Mouse (Mus musculus) heart, embryonic 11.5 days (tissue): ENCODE results near the gene Vti1a. TPM values are rescaled to one million over a fixed set of nuclear protein-coding genes. Genes with fewer than 3 reads are reported as not detected.
A peak's percentile ranks its signal among the peaks of the same experiment; 100 is the strongest.

ENCODE experiments used
- ATAC-seq: fragments of 200-750 bp; cut with Nextera tagmentation; replicated peaks from 2 replicates; pipeline ENCODE4 v1.8.0; 2017; ENCODE audit warnings: moderate library complexity; ENCODE audit not compliant: insufficient number of reproducible peaks, low FRiP score, low TSS enrichment
- H3K27ac ChIP-seq: fragments of 300-500 bp; sonication (generic); 2 replicates; pipeline ENCODE4 v1.5.1; 2014; ENCODE audit warnings: mild to moderate bottlenecking, low read depth, low read length
- H3K27me3 ChIP-seq: fragments of 300-500 bp; sonication (generic); 2 replicates; pipeline ENCODE4 v1.6.1; 2014; ENCODE audit warnings: mild to moderate bottlenecking, low read length, mixed read lengths; ENCODE audit not compliant: control insufficient read depth, insufficient read depth
- H3K36me3 ChIP-seq: fragments of 300-500 bp; sonication (generic); 2 replicates; pipeline ENCODE4 v1.6.1; 2014; ENCODE audit warnings: mild to moderate bottlenecking, low read length, moderate library complexity, mixed read lengths; ENCODE audit not compliant: control insufficient read depth, insufficient read depth
- H3K4me1 ChIP-seq: fragments of 300-500 bp; sonication (generic); 2 replicates; pipeline ENCODE4 v1.6.1; 2014; ENCODE audit warnings: low read length; ENCODE audit not compliant: control insufficient read depth, insufficient read depth
- H3K4me2 ChIP-seq: fragments of 300-500 bp; sonication (generic); 2 replicates; pipeline ENCODE4 v1.6.1; 2014; ENCODE audit warnings: mild to moderate bottlenecking, moderate library complexity
- H3K4me3 ChIP-seq: fragments of 300-500 bp; sonication (generic); 2 replicates; pipeline ENCODE4 v1.5.1; 2014; ENCODE audit warnings: low read depth, low read length
- H3K9ac ChIP-seq: fragments of 300-500 bp; sonication (generic); 2 replicates; pipeline ENCODE4 v1.6.1; 2014; ENCODE audit warnings: mild to moderate bottlenecking, low read depth, low read length, moderate library complexity
- H3K9me3 ChIP-seq: fragments of 300-500 bp; sonication (generic); replicated peaks from 2 replicates; pipeline ENCODE4 v1.6.1; 2016; ENCODE audit warnings: low read length; ENCODE audit not compliant: control insufficient read depth
- WGBS: fragments of 180-500 bp; shearing (Covaris S2); extraction: QIAGEN DNeasy Blood & Tissue Kit; methylation state at CpG from one replicate; pipeline ENCODE4 v1.1.7; 2014; ENCODE audit not compliant: insufficient replicate concordance; 5-methylcytosine and 5-hydroxymethylcytosine counted together
- polyA plus RNA-seq: library from polyadenylated mRNA; unstranded; fragments of >200 nt; fragmentation: Nextera tagmentation; extraction: Ambion mirVana; gene quantifications from 2 replicates; pipeline ENCODE4 v1.2.1, GENCODE M21; 2014

Gene Vti1a
- polyA plus RNA-seq, 1 experiment from 2014 or later, result 19.0 TPM

- H3K27ac ChIP-seq, result no peak overlapping the region
- H3K4me2 ChIP-seq, result no peak overlapping the region
- 52% methylated on average over 5 of the region's 5 CpGs for WGBS
- no peaks in the 10 kb centered on the region for H3K27me3 ChIP-seq
- no peaks in the 10 kb centered on the region for H3K36me3 ChIP-seq
- H3K9me3 ChIP-seq, result no peaks in the 10 kb centered on the region
- H3K4me3 ChIP-seq, result no peak overlapping the region
- no peak; the same call in 1 of the 2 replicates for ATAC-seq
- no peak overlapping the region for H3K9ac ChIP-seq
- peaks cover 6% of the 10 kb centered on the region for H3K4me1 ChIP-seq
These were observed 299.6 kb downstream of the Vti1a start for GRCm38 (mm10) chr19:55615743-55616142.

- H3K36me3 ChIP-seq, result no peaks in the 10 kb centered on the region
- H3K4me2 ChIP-seq, result no peak overlapping the region
- 76% methylated on average over 7 of the region's 7 CpGs for WGBS
- no peak for ATAC-seq
- no peak overlapping the region for H3K4me3 ChIP-seq
- H3K27ac ChIP-seq, result no peak overlapping the region
- H3K4me1 ChIP-seq, result peaks cover 6% of the 10 kb centered on the region
- H3K27me3 ChIP-seq, result no peaks in the 10 kb centered on the region
- no peaks in the 10 kb centered on the region for H3K9me3 ChIP-seq
- H3K9ac ChIP-seq, result no peak overlapping the region
These were observed 300.2 kb downstream of the Vti1a start for GRCm38 (mm10) chr19:55616276-55616675.

- Histone ChIP-seq H3K4me1 (peaks cover 6% of the 10 kb centered on the region), H3K4me2 (no peak overlapping the region), H3K4me3 (no peak overlapping the region), H3K9me3 (no peaks in the 10 kb centered on the region), H3K27ac (no peak overlapping the region), H3K9ac (no peak overlapping the region), H3K36me3 (no peaks in the 10 kb centered on the region), H3K27me3 (no peaks in the 10 kb centered on the region)
- ATAC-seq, result no peak
- WGBS, result 74% methylated on average over 8 of the region's 8 CpGs
These were observed 300.8 kb downstream of the Vti1a start for GRCm38 (mm10) chr19:55616937-55617336.

GRCm38 (mm10) chr19:55618546-55618945 lies 302.5 kb downstream of the Vti1a start:
- Histone ChIP-seq H3K4me1 (peaks cover 12% of the 10 kb centered on the region), H3K27ac (no peak overlapping the region), H3K4me2 (no peak overlapping the region), H3K27me3 (no peaks in the 10 kb centered on the region), H3K9me3 (no peaks in the 10 kb centered on the region), H3K36me3 (no peaks in the 10 kb centered on the region), H3K4me3 (no peak overlapping the region), H3K9ac (no peak overlapping the region)
- no peak for ATAC-seq
- WGBS, result 92% methylated on average over 7 of the region's 7 CpGs

- Histone ChIP-seq H3K36me3 (no peaks in the 10 kb centered on the region), H3K4me1 (peaks cover 12% of the 10 kb centered on the region), H3K9me3 (no peaks in the 10 kb centered on the region), H3K27me3 (no peaks in the 10 kb centered on the region), H3K4me2 (no peak overlapping the region), H3K27ac (peak overlapping the region; percentile 15; the same call in 1 of the 2 replicates), H3K4me3 (no peak overlapping the region), H3K9ac (no peak overlapping the region)
- ATAC-seq, result no peak
- WGBS, result 56% methylated on average over 14 of the region's 14 CpGs
These were observed 304.4 kb downstream of the Vti1a start for GRCm38 (mm10) chr19:55620411-55621008.

GRCm38 (mm10) chr19:55621011-55621625 lies 305.0 kb downstream of the Vti1a start:
- H3K36me3 ChIP-seq, result no peaks in the 10 kb centered on the region

GRCm38 (mm10) chr19:55622821-55623220 lies 306.7 kb downstream of the Vti1a start:
- H3K27ac ChIP-seq, result no peak overlapping the region
- no peaks in the 10 kb centered on the region for H3K9me3 ChIP-seq
- 75% methylated on average over 18 of the region's 18 CpGs for WGBS

More at GRCm38 (mm10) chr19:55621011-55621625, 305.0 kb downstream of the Vti1a start:
- no peak overlapping the region for H3K9ac ChIP-seq
- peaks cover 7% of the 10 kb centered on the region; the same call in 1 of the 2 replicates for H3K4me1 ChIP-seq
- 78% methylated on average over 12 of the region's 12 CpGs for WGBS
- ATAC-seq, result no peak
- no peaks in the 10 kb centered on the region for H3K27me3 ChIP-seq
- H3K4me2 ChIP-seq, result no peak overlapping the region
- no peaks in the 10 kb centered on the region for H3K9me3 ChIP-seq
- H3K4me3 ChIP-seq, result no peak overlapping the region
- H3K27ac ChIP-seq, result peak overlapping the region; percentile 15; the same call in 1 of the 2 replicates

GRCm38 (mm10) chr19:55623605-55624004 lies 307.5 kb downstream of the Vti1a start:
- peaks cover 7% of the 10 kb centered on the region; the same call in 1 of the 2 replicates for H3K4me1 ChIP-seq
- H3K9ac ChIP-seq, result no peak overlapping the region
- no peaks in the 10 kb centered on the region for H3K27me3 ChIP-seq
- H3K9me3 ChIP-seq, result no peaks in the 10 kb centered on the region
- no peak overlapping the region for H3K4me2 ChIP-seq
- no peak overlapping the region for H3K4me3 ChIP-seq
- H3K27ac ChIP-seq, result no peak overlapping the region
- 87% methylated on average over 13 of the region's 13 CpGs for WGBS
- H3K36me3 ChIP-seq, result no peaks in the 10 kb centered on the region
- ATAC-seq, result no peak

More at GRCm38 (mm10) chr19:55622821-55623220, 306.7 kb downstream of the Vti1a start:
- Histone ChIP-seq H3K9ac (no peak overlapping the region), H3K4me3 (no peak overlapping the region), H3K27me3 (no peaks in the 10 kb centered on the region), H3K36me3 (no peaks in the 10 kb centered on the region), H3K4me1 (peaks cover 7% of the 10 kb centered on the region; the same call in 1 of the 2 replicates), H3K4me2 (no peak overlapping the region)
- ATAC-seq, result no peak
